Mouse (Mus musculus) fibroblast of lung, adult 2 months (primary cell): ENCODE measurements around the gene Pard6b.

Experiments
- DNase-seq: peaks from one replicate; pipeline ENCODE4 v3.0.0-alpha.2; 2011; ENCODE audit warnings: low read depth

Gene Pard6b

DNA sequence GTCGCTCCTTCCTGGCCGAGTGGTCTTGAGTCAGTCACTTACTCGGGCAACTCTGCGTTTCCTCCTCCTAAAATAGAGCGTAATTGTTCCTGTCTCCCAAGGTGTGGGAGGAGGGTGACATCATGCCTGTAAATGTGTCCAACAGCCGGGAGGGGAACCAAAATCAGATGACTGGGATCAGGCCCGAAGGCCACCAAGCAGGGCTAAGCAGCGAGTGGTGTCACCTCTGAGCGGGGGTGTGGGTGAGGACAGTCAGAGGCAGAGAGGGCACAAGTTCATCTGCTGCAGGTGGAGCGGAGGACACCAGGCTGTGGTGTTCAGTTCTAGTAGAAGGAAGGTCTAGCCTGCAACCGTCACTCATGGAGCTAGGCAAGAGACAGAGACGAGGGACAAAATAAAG lies 17.1 kb upstream of the Pard6b start:
- no peak for DNase-seq

DNA sequence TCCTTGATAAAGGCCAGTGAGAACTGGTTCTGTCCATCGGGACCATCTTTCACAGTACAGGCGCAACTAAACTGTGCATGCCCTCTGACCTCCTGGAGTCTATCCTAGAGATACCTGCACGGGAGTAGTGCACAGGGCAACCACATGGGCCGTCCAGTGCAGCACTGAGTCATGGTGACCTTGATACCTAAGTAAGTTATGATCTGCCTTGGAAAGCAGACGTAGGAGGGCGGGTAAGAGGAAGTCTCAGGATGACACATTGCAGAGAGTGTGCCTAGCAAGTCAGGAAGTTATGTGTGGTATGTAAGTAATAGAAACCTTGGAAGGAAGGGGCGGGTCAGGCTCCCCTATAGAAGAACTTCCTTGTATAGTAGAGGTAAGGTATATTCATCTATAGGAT lies 15.3 kb upstream of the Pard6b start:
- DNase-seq, result no peak

DNA sequence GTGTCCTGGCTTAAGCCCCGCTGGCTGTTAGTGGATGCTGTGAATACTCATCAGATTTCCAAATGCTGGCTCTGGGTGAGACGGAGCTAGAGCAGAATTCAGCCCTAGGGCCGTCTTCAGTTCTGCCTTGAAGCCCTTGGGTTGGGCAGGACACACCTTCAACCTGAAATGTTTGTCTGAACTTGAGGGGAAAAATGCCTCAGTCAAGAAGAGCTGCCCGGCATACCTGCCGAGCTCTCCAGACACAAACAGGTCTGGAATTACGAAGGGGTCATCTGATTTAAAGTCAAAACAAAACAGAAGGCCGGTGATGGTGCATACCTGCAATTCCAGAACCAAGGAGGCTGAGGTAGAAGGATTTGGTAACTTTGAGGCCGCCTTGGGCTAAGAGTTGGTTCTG lies 14.0 kb upstream of the Pard6b start:
- no peak for DNase-seq

DNA sequence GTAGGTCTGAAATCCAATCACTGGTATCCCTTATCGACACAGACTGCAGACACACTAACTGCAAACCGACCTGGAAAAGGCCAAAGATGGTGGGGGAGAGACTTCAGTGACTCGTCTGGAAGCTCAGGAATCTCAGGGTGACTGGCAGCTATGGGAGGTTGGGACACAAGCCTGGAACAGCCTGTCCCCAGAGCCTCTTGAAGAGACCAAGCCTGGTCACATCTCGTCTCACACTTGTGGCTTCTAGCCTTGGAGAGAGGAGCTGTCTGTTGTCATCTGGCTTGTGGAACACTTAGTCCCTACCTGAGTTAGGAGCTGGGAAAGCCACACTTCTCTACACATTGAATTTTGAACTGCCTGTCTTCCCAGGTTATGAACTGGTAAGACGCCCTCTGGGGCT lies 10.4 kb upstream of the Pard6b start:
- no peak for DNase-seq

DNA sequence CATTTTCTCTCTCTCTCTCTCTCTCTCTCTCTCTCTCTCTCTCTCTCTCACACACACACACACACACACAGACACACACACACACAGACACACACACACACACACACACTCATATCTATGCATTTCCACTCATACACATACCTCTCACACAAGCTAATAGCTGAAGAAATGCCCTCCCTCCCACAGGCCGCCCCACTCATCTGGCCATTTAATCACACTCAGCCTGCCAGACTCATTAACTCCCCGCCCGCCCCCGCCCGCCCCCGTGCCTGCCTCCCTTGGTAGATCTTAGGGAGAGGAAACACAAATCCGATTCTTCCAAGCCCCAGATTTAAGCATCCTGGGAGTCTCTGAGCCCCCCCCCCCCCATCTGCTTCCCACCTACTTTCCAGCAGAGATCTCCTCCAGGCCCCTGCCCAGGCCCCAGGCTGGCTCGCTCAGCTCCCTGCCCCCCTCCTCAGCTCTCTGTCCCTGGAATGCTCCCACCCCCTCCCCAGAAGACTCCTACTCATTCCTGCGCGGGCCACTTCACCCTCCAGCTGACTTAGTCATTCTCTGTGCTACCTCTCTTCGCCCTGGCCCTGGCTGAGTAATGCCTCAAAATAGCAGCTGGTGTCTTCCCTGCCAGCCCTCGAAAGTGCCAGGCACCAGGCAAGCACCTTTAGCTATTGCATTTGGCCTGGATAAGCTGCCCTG lies 8.2 kb upstream of the Pard6b start:
- DNase-seq, result no peak

DNA sequence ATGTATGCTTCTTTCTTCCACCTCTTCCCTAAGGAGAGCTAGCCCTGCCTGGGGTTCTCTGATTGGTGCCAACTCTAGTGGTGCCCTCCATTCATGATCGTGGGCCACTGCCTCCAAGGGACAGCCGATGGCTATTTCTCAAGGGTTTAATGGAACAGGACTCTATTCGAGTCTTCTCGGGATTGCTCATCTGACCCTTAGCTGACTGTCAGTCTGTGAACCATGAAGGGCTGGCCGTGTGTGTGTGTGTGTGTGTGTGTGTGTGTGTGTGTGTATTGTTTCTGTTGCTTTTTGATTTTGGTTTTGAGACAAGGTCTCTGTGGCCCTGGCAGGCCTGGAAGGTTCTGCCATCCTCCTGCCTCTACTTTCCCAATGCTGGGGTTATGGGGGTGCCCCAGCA lies 7.1 kb upstream of the Pard6b start:
- no peak for DNase-seq

DNA sequence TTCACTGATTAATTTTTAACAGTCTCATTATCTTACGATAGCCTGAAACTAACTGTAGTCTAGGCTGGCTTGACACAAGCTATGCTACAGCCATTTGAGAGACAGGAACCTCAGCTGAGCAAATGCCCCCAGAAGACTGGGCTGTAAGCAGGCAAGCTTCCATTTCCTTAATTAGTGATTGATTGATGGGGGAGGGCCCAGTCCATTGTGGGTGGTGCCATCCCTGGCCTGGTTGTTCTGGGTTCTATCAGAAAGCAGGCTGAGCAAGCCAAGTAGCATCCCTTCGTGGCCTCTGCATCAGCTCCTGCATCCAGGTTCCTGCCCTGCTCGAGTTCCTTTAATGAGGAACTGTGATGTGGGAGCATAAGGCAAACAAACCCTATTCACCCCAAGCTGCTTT lies 6.3 kb upstream of the Pard6b start:
- no peak for DNase-seq

DNA sequence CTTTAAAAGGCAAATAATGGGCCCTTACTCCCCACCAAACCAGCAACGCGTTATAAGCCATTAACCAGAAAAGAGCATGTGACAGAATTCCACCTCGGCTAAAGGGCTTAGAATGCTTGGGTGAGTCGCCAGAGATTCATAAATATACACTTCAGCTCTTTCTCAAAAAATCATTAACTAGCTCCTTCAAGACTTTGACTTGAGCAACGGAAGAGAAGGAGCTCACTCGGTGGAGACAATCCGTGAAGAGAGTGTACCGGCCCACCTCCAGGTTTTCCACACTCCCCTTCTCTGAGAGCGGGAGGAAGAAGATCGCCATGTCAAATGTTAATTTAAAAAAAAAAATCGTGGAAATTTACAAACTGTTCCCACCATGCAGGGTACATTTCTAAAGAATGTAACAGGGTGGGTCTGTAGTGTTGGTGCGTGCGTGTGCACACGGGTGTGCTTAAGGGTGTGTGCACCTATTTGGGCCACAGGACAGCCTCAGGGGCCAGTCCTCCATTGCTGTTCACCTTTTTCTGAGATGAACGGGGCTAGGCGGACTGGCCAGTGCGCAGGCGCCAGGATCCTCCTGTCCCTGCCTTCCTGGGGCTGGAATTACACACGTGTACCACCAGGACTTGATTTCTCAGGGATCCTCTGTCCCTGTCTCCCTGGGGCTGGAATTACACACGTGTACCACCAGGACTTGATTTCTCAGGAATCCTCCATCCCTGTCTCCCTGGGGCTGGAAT lies 3.8 kb upstream of the Pard6b start:
- DNase-seq, result no peak

DNA sequence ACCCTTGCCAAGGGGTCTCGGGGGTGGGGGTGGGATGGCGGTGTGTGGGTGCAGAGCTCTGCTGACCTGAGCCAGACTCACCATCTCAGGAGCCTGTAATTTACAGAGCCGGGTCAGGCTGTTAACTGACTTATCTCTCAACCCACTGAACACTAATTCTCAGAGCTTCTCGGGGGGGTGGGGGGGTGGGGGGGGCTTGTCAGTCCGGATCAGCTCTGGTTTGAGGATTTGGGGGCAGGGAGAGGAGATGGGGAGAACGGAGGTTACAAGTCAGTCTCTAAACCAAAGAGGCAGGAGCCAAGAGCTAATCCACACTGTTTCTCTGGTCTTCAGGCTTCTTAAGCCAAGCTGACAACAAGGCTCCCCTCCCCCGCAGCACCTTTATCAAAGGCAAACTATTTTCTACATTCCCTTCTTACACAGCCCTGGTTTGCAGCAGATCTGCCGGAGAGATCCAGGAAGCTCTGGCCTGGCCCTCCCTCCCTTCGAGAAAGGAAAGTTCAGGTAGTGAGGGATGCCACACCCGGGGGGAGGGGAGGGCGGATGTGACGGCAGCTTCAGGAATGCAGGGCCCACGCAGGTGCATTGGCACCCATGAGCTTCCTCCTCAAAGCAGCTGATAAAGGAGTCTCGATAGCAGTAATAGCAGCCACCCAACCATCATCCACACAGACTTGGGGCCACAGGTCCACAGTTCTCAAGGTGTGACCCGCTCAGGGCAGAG lies 2.5 kb upstream of the Pard6b start:
- no peak for DNase-seq

DNA sequence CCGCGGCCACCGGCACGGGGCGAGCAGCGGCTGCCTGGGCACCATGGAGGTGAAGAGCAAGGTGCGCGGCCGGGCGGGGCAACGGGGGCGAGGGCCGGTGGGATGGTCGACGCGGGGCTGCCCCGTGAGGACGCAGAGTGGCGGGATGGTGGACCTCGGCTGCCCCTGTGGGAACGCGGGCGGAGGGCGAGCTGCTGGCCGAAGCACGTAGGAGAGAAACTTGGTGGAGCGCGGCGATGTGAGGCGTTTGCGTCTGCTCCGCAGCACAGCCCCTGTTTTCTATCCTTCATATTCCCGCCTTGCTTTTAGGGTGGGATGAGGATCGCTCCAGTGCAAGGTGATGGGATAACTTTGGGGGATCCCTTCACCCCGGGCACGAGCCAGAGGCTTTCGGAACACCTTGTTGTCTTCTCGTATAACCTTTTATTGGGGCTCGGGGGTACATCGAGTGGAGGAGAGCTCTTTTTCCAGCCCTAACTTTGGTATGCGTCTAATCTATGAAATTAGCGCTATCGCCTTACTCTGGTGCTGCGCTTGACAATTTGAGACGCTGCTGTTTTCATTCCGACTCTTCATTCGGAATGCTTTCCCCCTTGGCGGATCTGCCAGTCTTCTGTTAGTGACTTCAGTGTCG lies 612 bp downstream of the Pard6b start:
- DNase-seq, result no peak

DNA sequence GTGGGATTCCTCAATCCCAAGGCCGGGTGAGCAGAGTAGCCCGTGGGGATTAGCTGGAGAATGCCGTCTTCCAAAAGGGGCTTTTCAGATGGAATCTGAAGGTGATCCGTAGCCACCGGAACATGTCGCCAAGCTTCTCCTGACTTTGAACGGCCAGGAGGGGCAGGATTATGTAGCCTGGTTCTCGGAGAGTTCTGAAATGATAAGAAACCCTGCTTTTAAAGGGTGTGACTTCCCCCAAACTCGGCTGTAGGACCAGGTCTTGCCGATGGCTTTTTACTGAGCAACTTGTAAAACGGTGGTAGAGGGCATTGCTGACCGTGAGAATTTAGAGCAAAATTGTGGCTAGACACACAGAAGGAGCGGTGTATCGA lies 1.1 kb downstream of the Pard6b start:
- DNase-seq, result no peak

DNA sequence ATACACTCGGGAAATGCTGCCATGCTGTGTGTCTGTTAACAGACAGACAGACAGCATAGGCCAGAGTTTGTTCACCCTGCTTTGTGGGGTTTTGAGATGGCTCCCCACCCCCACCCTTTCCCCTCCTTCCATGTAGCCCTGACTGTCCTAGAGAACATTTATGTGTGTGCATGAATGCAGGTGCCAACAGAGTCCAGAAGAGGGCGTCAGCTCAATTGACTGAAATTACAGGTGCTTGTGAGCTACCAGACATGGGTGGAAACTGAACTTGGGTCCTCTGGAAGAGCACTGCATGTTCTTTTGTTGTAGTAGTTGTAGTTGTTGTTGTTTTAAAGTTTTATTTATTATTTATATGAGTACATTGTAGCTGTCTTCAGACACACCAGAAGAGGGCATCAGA lies 2.8 kb downstream of the Pard6b start:
- no peak for DNase-seq

DNA sequence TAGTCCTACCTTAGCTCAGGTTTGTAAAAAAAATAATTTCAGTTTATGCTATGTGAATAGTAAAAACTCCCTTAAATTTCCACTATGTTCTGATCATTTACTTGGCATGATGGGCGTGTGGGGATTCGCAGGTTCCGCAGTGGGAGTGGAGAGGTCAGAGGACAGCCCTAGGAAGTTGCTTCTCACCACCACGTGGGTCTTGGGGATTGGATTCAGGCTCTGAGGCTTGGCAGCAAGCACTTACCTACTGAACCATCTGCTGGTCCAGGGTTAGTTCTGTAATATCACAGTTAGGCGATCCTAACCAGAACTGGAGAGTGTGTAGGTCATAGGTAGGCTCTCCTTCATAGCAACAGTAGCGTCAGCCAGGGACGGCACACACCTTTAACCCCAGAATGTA lies 3.4 kb downstream of the Pard6b start:
- no peak for DNase-seq

DNA sequence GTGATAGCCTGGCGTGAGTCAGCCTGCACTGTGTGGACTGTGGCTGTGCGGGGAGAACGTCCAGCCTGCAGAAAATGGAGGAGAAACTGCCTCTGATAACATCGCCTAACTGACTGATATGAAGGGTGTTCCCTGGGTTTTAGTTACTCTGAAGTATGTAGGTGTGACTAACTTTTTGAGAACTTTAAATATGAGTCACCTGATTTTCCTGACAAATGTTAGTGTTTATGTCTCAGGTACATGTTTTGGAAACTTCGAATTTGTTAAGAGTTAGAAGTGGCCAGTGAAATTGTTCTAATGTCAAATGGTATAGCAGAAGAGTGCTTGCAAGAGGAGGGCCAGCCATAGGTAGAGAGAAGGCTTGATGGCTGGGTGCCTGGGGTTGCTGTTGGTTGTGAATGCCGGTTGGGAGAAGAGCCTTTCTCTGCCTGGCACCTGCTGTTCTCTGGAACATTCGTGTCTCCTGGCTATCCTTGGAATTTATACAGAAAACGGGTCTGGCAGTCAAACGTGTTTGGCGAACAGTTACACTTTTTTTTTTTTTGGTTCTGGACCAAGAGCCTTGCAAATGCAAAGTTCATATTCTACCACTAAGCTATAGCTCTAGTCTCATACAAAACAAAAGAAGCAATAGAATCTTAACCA lies 4.9 kb downstream of the Pard6b start:
- DNase-seq, result no peak

DNA sequence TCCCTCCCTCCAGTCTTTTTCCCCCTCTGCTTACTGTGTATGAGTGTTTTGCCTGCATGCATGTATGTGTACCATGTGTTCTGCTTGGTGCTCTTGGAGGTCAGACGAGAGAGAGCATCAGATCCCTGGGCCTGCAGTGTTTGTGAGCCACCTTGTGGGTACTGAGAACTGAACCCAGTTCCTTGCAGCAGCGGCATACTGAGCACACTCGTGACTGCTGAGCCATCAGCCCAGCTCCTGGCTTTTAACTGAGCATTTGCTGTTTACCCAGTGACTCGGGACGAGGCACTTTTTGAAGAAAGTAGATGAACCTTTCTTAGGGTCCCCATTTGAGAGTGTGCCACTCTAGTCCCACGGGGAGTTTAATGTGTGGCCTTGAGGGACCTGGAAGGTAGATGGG lies 5.5 kb downstream of the Pard6b start:
- no peak for DNase-seq

DNA sequence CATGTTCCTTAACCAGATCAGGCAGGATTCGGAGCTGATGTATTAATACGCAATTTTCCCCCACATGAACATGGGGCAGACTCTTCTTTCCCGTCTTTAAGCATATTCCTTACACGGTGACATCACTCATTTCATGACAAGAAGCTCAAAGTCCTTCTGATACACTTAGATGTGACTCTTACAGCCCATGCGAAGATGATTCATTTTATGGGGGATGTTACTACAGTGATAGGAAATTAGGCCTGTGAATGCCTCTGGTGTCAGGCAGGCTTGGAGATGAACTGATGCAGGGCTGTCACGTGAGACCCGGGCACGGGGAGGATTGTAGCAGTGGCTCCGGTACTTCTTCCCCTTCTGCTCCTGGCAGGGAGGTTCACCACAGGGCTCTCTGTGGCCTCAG lies 6.0 kb downstream of the Pard6b start:
- no peak for DNase-seq

DNA sequence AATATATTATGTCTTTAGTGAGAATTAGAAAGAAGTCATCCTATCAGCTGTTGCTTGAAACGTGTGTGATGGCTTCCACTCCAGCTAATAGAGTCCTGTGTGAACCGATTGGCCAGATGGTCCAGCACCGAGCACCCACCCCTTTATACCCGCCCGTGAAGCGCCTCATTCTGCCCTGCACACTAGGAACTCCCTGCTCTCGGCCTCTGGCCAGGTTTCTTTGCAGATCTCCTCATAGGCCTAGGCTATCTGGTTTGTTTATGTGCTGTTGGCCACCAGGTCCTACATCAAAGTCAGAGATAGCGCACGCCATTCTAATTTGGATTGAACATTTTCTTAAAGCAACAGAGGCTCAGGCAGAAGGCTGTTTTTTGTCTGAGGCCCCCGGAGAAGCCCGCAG lies 10.8 kb downstream of the Pard6b start:
- DNase-seq, result no peak

DNA sequence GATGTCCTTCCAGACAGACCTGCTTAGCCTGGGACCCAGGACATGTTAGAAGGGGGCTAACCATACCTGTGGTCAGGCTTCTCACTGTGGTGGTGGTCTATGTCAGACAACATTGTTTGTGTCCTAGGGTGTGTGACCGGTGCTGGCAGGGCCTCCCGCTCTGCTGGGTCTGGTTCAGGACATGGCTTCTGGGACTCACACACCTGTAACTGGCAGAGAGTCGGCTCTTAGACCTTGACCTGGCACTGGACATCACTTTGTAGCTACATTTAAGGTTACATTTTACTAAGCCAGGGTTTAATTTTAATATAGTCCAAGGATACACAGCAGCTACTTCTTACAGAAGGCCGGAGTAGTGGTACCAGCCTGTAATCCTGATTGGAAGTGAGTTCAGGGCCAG lies 12.3 kb downstream of the Pard6b start:
- no peak for DNase-seq

DNA sequence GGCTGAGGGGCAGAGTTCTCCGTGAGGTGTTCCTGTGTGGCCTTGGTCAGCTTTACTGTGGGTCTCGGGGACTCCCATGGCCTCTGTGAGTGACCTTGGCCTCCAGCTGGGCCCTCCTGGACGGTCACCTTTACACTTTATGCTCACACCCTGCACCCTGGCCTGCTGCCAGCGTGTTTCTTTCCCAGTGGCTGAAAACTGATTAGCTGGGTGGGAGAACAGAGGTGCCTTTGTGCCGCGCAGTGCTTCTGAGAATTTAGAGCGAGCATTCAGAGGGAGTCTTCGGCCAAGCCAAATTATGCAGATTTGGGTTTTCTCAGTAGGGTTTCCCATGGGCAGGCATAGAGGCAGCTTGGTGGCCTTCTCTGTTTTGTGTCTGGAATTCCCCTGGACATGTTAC lies 14.3 kb downstream of the Pard6b start:
- DNase-seq, result peak; percentile 75

DNA sequence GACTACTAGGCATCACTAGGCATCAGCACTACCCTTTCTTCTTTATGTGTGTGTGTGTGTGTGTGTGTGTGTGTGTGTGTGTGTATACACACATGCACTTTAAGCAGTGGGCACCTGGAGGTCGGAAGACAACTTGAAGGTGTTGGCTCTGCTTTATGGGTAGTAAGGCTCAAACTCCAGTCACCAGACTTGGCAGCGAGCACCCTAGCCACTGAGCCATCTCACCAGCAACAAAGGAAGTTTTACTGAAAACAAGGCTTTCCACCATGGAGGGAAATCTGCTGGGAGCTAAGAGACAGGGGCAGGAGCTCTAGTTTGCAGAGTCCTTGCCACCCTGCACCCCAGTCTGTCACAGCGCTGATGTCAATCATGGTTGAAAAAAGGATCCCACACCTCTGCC lies 15.7 kb downstream of the Pard6b start:
- DNase-seq, result no peak

DNA sequence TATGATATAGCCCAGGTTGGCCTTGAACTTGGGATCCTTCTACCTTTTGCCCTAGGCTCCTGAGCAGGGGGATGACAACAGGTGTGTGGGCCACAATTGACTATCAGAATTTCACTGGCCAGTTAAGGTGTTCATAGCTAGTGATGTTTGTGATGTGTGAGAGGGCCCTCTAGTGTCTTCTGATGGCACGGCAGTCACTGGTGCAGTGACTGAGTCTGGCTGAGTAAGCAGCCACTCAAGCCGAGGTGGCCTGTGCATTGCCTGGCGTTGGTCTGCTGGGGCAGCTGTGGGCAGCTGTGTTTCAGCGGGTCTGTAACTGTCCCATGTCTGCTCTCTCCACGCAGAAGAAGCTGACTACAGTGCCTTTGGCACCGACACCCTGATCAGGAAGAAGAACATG lies 17.2 kb downstream of the Pard6b start:
- peak; percentile 50 for DNase-seq

DNA sequence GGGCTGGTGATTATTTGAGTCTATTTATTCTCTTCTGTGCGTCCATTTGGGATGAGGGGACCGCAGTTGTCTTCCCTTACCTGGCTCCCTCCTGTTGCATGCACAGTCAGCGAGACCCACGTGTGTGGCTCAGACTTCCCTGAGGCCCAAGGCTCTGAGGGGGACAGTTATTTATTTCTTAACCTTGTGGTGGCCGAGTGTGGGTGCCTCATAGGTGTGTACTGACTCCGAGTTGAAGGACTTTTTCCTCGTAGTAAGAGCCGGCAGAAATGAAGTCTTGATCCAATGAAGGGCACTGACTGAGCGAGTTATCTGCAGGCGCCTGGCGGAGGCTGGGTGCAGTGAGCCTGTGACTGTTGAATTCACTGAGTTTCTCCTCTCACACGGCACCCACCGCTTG lies 19.2 kb downstream of the Pard6b start:
- DNase-seq, result no peak
